Mouse (Mus musculus) skeletal muscle tissue, postnatal 0 days (tissue): Measurements from ENCODE around the gene Slc27a4. TPM values are rescaled to one million over a fixed set of nuclear protein-coding genes. Genes with fewer than 3 reads are reported as not detected.

ENCODE experiments used
- microRNA-seq, 2 experiments: library from miRNA; unstranded; fragments of <30 nt; microRNA quantifications; one replicate each; pipeline ENCODE4; 2016
- polyA plus RNA-seq: library from polyadenylated mRNA; unstranded; fragments of >200 nt; fragmentation: Nextera tagmentation; extraction: Ambion mirVana; gene quantifications from 2 replicates; pipeline ENCODE4 v1.2.1, GENCODE M21; 2015

Gene Slc27a4
- polyA plus RNA-seq, result 5.2 and 6.6 TPM in 2 replicates

DNA sequence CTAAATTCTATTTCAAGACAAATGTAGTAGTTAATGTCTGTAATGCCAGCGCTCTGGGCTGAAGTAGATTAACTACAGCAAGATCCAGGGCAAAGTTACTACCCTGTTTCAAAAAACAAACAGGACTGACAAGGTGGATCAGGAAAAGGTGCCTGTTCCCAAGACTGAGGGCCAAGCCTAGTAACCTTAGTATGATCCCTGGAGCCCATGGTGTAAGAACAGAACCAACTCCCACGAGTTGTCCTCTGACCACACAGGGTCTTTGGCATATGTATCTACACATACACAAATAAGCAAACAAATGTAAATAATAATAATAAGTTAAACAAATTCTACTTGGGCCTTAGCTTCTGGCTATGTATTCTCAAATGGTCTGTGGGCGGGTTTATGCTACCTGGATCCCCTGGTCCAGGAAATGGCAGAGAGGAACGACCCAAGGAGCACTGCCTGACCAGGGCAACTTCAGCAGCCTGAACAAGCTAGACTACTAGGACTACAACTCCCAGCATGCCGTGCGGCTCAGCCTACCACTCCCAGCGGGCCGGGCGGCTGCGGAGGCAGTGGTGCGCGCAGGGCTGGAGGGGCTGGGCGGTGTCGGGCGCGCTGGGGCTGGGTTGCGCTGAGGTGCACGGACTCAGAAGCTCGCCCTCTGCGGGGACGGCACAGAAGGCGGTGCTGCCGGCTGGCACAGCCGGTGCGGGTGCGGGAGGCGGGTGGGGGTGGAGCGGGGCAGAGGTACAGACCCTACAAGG is at the start of gene Slc27a4:
Slc27a4 (plus strand) TSS at position 560 of the 752 bp plus-strand sequence.

DNA sequence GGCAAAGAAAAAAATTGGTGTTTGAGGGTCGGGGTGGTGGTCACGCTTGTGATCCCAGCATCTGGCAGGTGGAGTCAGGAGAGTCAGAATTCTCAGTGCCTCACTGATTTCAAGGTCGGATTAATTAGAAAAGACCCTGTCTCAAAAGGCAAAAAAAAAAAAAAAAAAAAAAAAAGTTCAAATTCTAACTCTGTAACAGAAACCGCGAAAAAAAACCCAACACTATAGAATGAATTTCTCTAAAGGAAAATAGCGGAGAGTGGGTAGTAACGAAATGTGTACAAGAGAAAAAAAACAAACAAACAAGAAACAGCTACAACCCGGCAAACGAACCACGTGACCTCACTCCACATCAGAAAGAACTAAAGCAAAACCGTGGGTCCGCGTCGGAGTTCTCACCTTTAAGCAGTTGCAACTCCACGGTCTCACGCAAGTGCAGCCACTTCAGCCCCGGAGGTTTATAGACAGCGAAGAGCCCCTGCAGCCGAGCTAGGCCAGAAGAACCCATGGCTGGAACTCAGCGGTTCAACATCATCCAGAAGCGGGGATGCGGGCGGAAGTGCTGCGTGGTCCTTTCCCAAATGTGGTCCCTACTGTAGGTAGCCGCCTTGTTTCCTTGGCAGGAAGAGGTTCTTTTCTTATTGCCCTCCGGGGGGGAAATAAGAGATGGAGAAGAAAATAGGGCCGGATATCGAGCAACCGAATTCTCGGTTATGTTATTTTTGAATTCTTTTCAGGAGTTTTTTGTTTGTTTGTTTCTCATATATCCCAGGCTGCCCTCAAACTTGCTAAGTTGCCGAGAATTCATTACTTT is 15.1 kb upstream of the Slc27a4 start, which contains the start of gene Coq4:
Coq4 (plus strand) TSS at position 390 of the 814 bp plus-strand sequence.

DNA sequence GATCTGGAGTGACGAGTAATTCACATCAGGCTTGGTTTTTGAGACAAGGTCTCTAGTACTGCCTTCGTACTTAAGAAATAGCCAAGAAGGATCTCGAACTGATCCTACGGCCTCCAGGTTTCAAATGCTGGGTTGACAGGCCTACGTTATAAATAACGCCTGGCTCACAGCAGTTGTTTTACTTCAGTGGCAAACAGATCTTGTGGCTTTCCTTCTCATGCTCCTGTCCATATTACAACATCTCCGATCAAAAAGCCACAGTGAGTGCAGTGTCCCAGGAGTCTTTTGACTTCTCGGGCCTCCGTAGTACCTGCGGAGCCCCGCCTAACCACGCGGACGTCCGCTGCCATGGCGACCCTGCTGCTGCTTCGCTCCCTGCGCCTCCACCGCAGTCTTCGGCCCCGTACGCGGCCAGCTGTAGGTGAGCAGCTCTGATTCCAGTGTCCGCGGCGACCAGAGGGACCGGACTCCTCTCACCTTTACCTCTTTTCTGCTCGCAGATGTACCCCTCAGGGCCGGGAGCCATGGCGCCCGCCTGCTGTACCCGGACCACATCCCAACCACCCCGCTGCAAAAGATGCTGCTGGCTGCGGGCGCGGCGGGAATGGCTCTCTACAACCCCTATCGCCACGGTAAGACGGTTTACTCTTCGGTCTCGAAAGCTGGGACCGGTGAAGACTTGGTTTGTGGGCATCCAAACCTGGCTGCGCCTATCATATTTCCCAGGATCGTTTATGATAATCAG is 14.3 kb upstream of the Slc27a4 start, which contains the start of gene Trub2:
Trub2 (minus strand) TSS at position 566 of the 745 bp plus-strand sequence.

DNA sequence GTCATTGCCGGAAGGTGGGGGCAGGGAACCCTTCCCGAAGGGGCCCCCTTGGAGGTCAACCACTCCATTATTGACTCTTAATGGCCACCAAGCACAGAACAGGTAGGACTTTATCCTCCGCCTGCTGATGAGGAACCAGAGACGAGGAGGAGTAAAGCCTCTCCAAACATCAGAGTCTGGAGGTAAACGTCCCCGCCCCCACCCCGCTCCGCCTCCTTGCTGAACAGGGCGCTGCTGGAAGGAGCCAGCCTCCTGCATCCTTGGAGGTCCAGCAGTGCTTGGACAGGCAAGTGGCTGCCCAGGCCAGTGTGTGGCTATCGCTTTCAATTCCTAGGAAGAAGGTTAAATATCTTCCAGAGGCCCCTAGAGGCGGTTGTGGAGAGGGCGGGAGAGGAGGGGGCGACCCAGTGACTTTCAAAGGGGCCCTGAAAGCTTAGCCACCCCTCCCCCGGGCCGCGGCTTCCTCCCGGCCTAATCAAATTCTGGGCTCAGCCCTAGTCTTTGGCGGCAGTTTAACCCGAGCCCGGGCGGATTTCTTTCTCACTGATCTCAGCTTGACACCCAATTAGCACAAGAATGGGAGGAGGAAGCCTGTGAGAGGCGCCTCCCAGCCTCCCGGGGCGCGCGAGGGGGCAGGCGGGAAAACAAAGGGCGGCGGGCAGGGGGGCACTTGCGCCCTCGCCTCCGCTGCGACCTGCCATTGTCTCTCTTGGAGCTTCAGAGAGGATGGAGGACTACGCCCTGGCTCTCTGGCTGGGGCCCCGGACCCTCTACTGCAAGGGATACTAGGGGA is 17.8 kb downstream of the Slc27a4 start, which contains the start of gene Urm1:
Urm1 (plus strand) TSS at position 51 of the 793 bp plus-strand sequence.

Small RNAs within 50 kb of the gene (microRNA-seq; reads per million reads assigned to microRNA genes)
- gene Mir219a-2 (0 reads per million in 2 experiments), gene Mir219b (0 reads per million in 2 experiments)

Other genes starting within 250 kb of the Slc27a4 start
- gene Rapgef1, start 182.9 kb upstream of the Slc27a4 start, polyA plus RNA-seq, result 14.8 and 15.9 TPM in 2 replicates
- gene Gm13420, start 50.9 kb upstream of the Slc27a4 start, polyA plus RNA-seq, result not detected in 2 replicates
- gene Gm13547, start 43.3 kb upstream of the Slc27a4 start, polyA plus RNA-seq, result not detected in 2 replicates
- gene Coq4, start 15.1 kb upstream of the Slc27a4 start, polyA plus RNA-seq, result 7.7 and 10.6 TPM in 2 replicates
- 15.9 and 16.0 TPM in 2 replicates for gene Trub2, start 14.1 kb upstream of the Slc27a4 start, polyA plus RNA-seq
- 15.4 and 17.0 TPM in 2 replicates for gene Urm1, start 17.4 kb downstream of the Slc27a4 start, polyA plus RNA-seq
- gene Cercam, start 66.5 kb downstream of the Slc27a4 start, polyA plus RNA-seq, result 15.9 and 20.9 TPM in 2 replicates
- 21.8 and 27.7 TPM in 2 replicates for gene Odf2, start 86.6 kb downstream of the Slc27a4 start, polyA plus RNA-seq
- gene Gle1, start 132.8 kb downstream of the Slc27a4 start, polyA plus RNA-seq, result 24.8 and 25.7 TPM in 2 replicates
- gene Sptan1, start 162.9 kb downstream of the Slc27a4 start, polyA plus RNA-seq, result 53.7 and 54.5 TPM in 2 replicates
- gene Wdr34, start 246.2 kb downstream of the Slc27a4 start, polyA plus RNA-seq, result 12.5 and 13.9 TPM in 2 replicates